Mouse (Mus musculus): ENCODE measurements around the gene Pik3ca.

DNA sequence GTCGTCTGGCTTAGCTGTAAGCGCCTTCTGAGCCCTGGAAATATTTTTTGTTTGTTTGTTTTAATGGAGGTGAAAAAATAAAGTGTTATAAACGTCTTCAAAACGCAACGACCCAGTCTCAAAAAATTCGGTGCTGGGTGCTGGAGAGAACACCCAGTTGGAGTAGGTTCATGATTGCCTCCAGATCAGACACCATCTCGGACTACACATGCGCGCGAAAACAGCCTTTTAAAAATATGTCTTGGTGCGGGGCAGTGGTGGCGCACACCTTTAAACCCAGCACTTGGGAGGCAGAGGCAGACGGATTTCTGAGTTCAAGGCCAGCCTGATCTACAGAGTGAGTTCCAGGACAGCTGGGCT, 113.7 kb downstream of the Pik3ca start:
- no peak for TF ChIP-seq MAX (IDR thresholded peaks at IDR 0.05)
- no peak for TF ChIP-seq CTCF (IDR thresholded peaks at IDR 0.05; ENCODE audit: control insufficient read depth, insufficient read depth, insufficient read length)
- no peak for TF ChIP-seq MYOG (IDR thresholded peaks at IDR 0.05; ENCODE audit: control insufficient read depth, extremely low read depth, insufficient read length)
